Mouse (Mus musculus): ENCODE data around the gene Cdc34. TPM values are rescaled to one million over a fixed set of nuclear protein-coding genes. Genes with fewer than 3 reads are reported as not detected.

Gene Cdc34
- polyA plus RNA-seq, 1 experiment from 2014 or later, result 64.3 TPM

DNA sequence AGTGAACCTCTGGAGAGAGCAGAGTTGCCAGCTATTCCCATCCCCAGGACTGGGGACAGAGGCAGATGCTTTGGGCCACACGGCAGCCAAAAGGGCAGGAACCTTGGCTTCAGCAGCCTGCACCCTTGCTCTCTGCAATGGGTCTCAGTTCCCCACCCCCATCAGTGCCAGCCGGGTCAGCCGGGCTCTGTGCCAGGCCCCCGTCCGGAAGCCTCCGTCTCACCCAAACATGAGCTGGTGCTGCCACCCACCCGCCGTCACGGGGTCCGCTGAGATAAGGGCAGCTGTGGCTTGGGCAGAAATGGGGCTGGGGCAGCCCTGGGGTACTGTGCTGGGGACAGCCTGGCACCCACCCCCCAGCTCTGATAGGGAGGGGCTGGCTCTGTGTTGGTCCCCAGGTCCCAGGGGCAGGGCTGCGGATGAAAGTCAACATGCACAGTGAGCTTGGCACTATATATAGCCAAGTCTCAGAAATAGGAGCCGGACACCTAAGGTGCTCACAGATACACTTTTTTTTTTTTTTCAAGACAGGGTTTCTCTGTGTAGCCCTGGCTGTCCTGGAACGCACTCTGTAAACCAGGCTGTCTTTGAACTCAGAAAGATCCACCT is 47.5 kb downstream of the Cdc34 start:
- no peak for TF ChIP-seq EP300 (IDR thresholded peaks at IDR 0.05)
- TF ChIP-seq CTCF (IDR thresholded peaks at IDR 0.05), result no peak
- H3K36me3 ChIP-seq (ENCODE audit: insufficient read depth, low read length), result no peaks in the 10 kb centered on the region
- H3K4me3 ChIP-seq (ENCODE audit: low read depth, low read length), result no peak overlapping the region
- ATAC-seq, result no peak
- no peaks in the 10 kb centered on the region for H3K4me1 ChIP-seq (ENCODE audit: insufficient read depth, low read depth, low read length)
- no peaks in the 10 kb centered on the region for H3K27me3 ChIP-seq (replicated peaks; ENCODE audit: insufficient read depth, low read length)
- H3K9ac ChIP-seq (replicated peaks; ENCODE audit: low read depth), result no peak overlapping the region
- H3K27ac ChIP-seq (ENCODE audit: low read length), result no peak overlapping the region
- H3K9me3 ChIP-seq (ENCODE audit: low read length), result no peaks in the 10 kb centered on the region
- 50% methylated on average over 13 of the region's 13 CpGs for WGBS
- no peak for DNase-seq (ENCODE audit: low spot score)
- H3K4me2 ChIP-seq (replicated peaks; ENCODE audit: low read depth, low read length), result no peak overlapping the region

DNA sequence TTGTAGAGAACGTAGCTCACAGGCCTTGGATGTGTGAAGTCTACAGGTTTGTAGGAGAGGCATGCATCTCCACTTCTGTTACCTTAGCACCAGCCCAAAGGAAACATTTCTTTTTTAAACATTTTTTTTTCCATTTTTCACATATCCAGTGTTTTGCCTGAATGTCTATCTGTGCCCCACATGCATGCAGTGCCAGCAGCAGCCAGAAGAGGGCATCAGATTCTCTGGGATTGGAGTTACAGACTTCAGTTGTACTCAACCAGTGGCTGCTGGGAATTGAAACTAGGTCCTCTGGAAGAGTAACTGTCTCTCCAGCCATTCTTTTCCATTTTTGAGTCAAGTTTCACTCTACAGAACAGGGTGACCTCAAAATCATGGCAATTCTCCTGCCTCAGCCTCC is 50.5 kb downstream of the Cdc34 start:
- Histone ChIP-seq H3K27ac (ENCODE audit: low read length) (no peak overlapping the region), H3K4me1 (ENCODE audit: insufficient read depth, low read depth, low read length) (no peaks in the 10 kb centered on the region), H3K9ac (replicated peaks; ENCODE audit: low read depth) (no peak overlapping the region), H3K4me2 (replicated peaks; ENCODE audit: low read depth, low read length) (no peak overlapping the region), H3K27me3 (replicated peaks; ENCODE audit: insufficient read depth, low read length) (no peaks in the 10 kb centered on the region), H3K9me3 (ENCODE audit: low read length) (no peaks in the 10 kb centered on the region), H3K36me3 (ENCODE audit: insufficient read depth, low read length) (peaks cover 14% of the 10 kb centered on the region; the same call in 1 of the 2 replicates), H3K4me3 (ENCODE audit: low read depth, low read length) (no peak overlapping the region)
- no peak for ATAC-seq
- WGBS, result 93% methylated on average over 1 of the region's 1 CpGs
- TF ChIP-seq EP300 (IDR thresholded peaks at IDR 0.05) (no peak), CTCF (IDR thresholded peaks at IDR 0.05) (peak; percentile 60)
- DNase-seq (ENCODE audit: low spot score), result no peak

DNA sequence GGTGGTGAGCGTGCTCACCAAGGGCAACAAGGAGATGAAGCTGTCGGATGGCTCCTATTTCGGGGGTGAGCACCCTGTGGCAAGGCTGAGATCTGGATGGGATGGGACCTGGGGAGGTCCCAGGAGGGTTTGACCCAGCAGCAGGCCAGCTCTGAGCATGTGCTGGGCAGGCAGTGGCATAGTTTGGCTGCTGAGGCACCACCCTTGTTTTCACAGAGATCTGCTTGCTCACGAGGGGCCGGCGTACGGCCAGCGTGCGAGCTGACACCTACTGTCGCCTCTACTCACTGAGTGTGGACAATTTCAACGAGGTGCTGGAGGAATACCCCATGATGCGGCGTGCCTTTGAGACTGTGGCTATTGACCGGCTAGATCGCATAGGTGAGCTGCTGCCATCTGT is 51.9 kb downstream of the Cdc34 start:
- H3K9me3 ChIP-seq (ENCODE audit: low read length), result peaks cover 3% of the 10 kb centered on the region; the same call in 1 of the 2 replicates
- TF ChIP-seq EP300 (IDR thresholded peaks at IDR 0.05) (no peak), CTCF (IDR thresholded peaks at IDR 0.05) (no peak)
- no peaks in the 10 kb centered on the region for H3K4me1 ChIP-seq (ENCODE audit: insufficient read depth, low read depth, low read length)
- peaks cover 22% of the 10 kb centered on the region; the same call in 1 of the 2 replicates for H3K36me3 ChIP-seq (ENCODE audit: insufficient read depth, low read length)
- no peak overlapping the region for H3K27ac ChIP-seq (ENCODE audit: low read length)
- ATAC-seq (no peak), DNase-seq (ENCODE audit: low spot score) (no peak)
- no peak overlapping the region for H3K9ac ChIP-seq (replicated peaks; ENCODE audit: low read depth)
- H3K27me3 ChIP-seq (replicated peaks; ENCODE audit: insufficient read depth, low read length), result no peaks in the 10 kb centered on the region
- WGBS, result 93% methylated on average over 15 of the region's 15 CpGs
- no peak overlapping the region for H3K4me2 ChIP-seq (replicated peaks; ENCODE audit: low read depth, low read length)
- H3K4me3 ChIP-seq (ENCODE audit: low read depth, low read length), result no peak overlapping the region

DNA sequence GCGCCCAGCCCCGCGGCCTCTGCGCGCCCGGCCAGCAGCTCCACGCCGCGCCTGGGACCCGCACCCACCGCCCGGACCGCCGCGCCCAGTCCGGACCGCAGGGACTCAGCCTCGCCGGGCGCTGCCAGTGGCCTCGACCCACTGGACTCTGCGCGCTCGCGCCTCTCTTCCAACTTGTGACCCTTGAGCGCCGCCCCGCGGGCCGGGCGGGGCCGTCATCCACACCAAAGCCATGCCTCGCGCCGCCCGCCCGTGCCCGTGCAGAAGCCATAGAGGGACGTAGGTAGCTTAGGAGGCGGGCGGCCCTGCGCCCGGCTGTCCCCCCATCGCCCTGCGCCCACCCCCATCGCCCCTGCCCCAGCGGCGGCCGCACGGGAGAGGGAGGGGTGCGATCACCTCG is 53.4 kb downstream of the Cdc34 start:
- Histone ChIP-seq H3K4me2 (replicated peaks; ENCODE audit: low read depth, low read length) (no peak overlapping the region), H3K27me3 (replicated peaks; ENCODE audit: insufficient read depth, low read length) (no peaks in the 10 kb centered on the region), H3K9ac (replicated peaks; ENCODE audit: low read depth) (no peak overlapping the region), H3K4me3 (ENCODE audit: low read depth, low read length) (no peak overlapping the region), H3K4me1 (ENCODE audit: insufficient read depth, low read depth, low read length) (no peaks in the 10 kb centered on the region), H3K9me3 (ENCODE audit: low read length) (peaks cover 11% of the 10 kb centered on the region), H3K27ac (ENCODE audit: low read length) (no peak overlapping the region), H3K36me3 (ENCODE audit: insufficient read depth, low read length) (peaks cover 38% of the 10 kb centered on the region; the same call in 1 of the 2 replicates)
- WGBS, result 38% methylated on average over 43 of the region's 52 CpGs
- ATAC-seq (0 out of 2 replicates have a peak, but pooled peaks have one; percentile 26), DNase-seq (ENCODE audit: low spot score) (no peak)
- TF ChIP-seq CTCF (IDR thresholded peaks at IDR 0.05) (peak; percentile 12; the same call in 1 of the 2 replicates), EP300 (IDR thresholded peaks at IDR 0.05) (no peak)

DNA sequence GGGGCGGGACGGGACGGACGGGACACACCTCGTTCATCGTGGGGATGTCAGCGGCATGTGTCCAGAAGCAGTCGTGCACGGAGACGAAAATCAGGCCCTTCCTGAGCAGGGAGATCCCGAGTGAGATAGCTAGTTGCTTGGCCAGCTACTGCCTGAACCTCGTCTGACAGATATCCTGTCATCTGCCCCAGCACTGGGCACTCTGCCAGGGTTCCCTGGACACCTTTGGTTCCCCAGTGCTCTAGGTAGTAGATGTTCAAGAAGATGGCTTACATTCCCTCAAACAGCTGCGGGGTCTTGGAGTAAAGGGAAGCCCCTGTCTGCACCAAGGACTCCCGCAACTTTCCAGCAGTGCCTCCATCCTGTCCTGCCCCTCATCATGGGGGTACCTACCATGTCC is 54.7 kb downstream of the Cdc34 start:
- Histone ChIP-seq H3K4me1 (ENCODE audit: insufficient read depth, low read depth, low read length) (no peaks in the 10 kb centered on the region), H3K4me2 (replicated peaks; ENCODE audit: low read depth, low read length) (no peak overlapping the region), H3K9ac (replicated peaks; ENCODE audit: low read depth) (no peak overlapping the region), H3K9me3 (ENCODE audit: low read length) (peaks cover 11% of the 10 kb centered on the region), H3K4me3 (ENCODE audit: low read depth, low read length) (no peak overlapping the region), H3K36me3 (ENCODE audit: insufficient read depth, low read length) (peaks cover 50% of the 10 kb centered on the region; the same call in 1 of the 2 replicates), H3K27me3 (replicated peaks; ENCODE audit: insufficient read depth, low read length) (no peaks in the 10 kb centered on the region), H3K27ac (ENCODE audit: low read length) (no peak overlapping the region)
- no peak for DNase-seq (ENCODE audit: low spot score)
- 67% methylated on average over 13 of the region's 14 CpGs for WGBS
- no peak for ATAC-seq
- TF ChIP-seq EP300 (IDR thresholded peaks at IDR 0.05) (no peak), CTCF (IDR thresholded peaks at IDR 0.05) (no peak)

Other genes with a start within 250 kb of the Cdc34 start
- gene Vmn2r83, start 213.5 kb upstream of the Cdc34 start, polyA plus RNA-seq (2015; fragmentation: Nextera tagmentation; extraction: Ambion mirVana), result not detected in 2 replicates
- 27.6 and 32.1 TPM in 2 replicates for gene Plpp2, start 148.4 kb upstream of the Cdc34 start, polyA plus RNA-seq (2015; fragmentation: Nextera tagmentation; extraction: Ambion mirVana)
- gene Mier2, start 127.0 kb upstream of the Cdc34 start, polyA plus RNA-seq (2015; fragmentation: Nextera tagmentation; extraction: Ambion mirVana), result 20.5 and 21.5 TPM in 2 replicates
- not detected in 2 replicates for gene Theg, start 94.9 kb upstream of the Cdc34 start, polyA plus RNA-seq (2015; fragmentation: Nextera tagmentation; extraction: Ambion mirVana)
- gene C2cd4c, start 68.2 kb upstream of the Cdc34 start, polyA plus RNA-seq (2015; fragmentation: Nextera tagmentation; extraction: Ambion mirVana), result not detected in 2 replicates
- gene Shc2, start 44.3 kb upstream of the Cdc34 start, polyA plus RNA-seq (2015; fragmentation: Nextera tagmentation; extraction: Ambion mirVana), result 1.1 and 1.3 TPM in 2 replicates
- gene Odf3l2, start 36.5 kb upstream of the Cdc34 start, polyA plus RNA-seq (2015; fragmentation: Nextera tagmentation; extraction: Ambion mirVana), result not detected in 2 replicates
- gene Madcam1, start 17.6 kb upstream of the Cdc34 start, polyA plus RNA-seq (2015; fragmentation: Nextera tagmentation; extraction: Ambion mirVana), result not detected in 2 replicates
- 64.6 and 71.2 TPM in 2 replicates for gene Tpgs1, start 12.8 kb upstream of the Cdc34 start, polyA plus RNA-seq (2015; fragmentation: Nextera tagmentation; extraction: Ambion mirVana)
- gene Gzmm, start 6.8 kb downstream of the Cdc34 start, polyA plus RNA-seq (2015; fragmentation: Nextera tagmentation; extraction: Ambion mirVana), result 0.57 and 0.69 TPM in 2 replicates
- gene Bsg, start 22.3 kb downstream of the Cdc34 start, polyA plus RNA-seq (2015; fragmentation: Nextera tagmentation; extraction: Ambion mirVana), result 1,234 and 1,299 TPM in 2 replicates
- 0.12 and 0.15 TPM in 2 replicates for gene Hcn2, start 34.4 kb downstream of the Cdc34 start, polyA plus RNA-seq (2015; fragmentation: Nextera tagmentation; extraction: Ambion mirVana)
- 17.4 and 22.4 TPM in 2 replicates for gene Polrmt, start 64.4 kb downstream of the Cdc34 start, polyA plus RNA-seq (2015; fragmentation: Nextera tagmentation; extraction: Ambion mirVana)
- gene Fgf22, start 72.9 kb downstream of the Cdc34 start, polyA plus RNA-seq (2015; fragmentation: Nextera tagmentation; extraction: Ambion mirVana), result 0.18 TPM in 1 of 2 replicates, not detected in the other
- gene Rnf126, start 84.8 kb downstream of the Cdc34 start, polyA plus RNA-seq (2015; fragmentation: Nextera tagmentation; extraction: Ambion mirVana), result 40.5 and 45.9 TPM in 2 replicates
- 38.6 and 39.9 TPM in 2 replicates for gene Fstl3, start 95.1 kb downstream of the Cdc34 start, polyA plus RNA-seq (2015; fragmentation: Nextera tagmentation; extraction: Ambion mirVana)
- gene Prss57, start 108.8 kb downstream of the Cdc34 start, polyA plus RNA-seq (2015; fragmentation: Nextera tagmentation; extraction: Ambion mirVana), result 0.11 and 0.31 TPM in 2 replicates
- gene Palm, start 111.4 kb downstream of the Cdc34 start, polyA plus RNA-seq (2015; fragmentation: Nextera tagmentation; extraction: Ambion mirVana), result 29.6 and 30.8 TPM in 2 replicates
- 10.5 and 10.6 TPM in 2 replicates for gene Misp, start 138.8 kb downstream of the Cdc34 start, polyA plus RNA-seq (2015; fragmentation: Nextera tagmentation; extraction: Ambion mirVana)
- 107 and 109 TPM in 2 replicates for gene Ptbp1, start 172.2 kb downstream of the Cdc34 start, polyA plus RNA-seq (2015; fragmentation: Nextera tagmentation; extraction: Ambion mirVana)
- 2.2 and 2.4 TPM in 2 replicates for gene Prtn3, start 192.3 kb downstream of the Cdc34 start, polyA plus RNA-seq (2015; fragmentation: Nextera tagmentation; extraction: Ambion mirVana)
- gene Plppr3, start 192.4 kb downstream of the Cdc34 start, polyA plus RNA-seq (2015; fragmentation: Nextera tagmentation; extraction: Ambion mirVana), result 3.9 and 4.8 TPM in 2 replicates
- 0.92 TPM in 1 of 2 replicates, not detected in the other for gene Elane, start 204.1 kb downstream of the Cdc34 start, polyA plus RNA-seq (2015; fragmentation: Nextera tagmentation; extraction: Ambion mirVana)
- gene Cfd, start 208.7 kb downstream of the Cdc34 start, polyA plus RNA-seq (2015; fragmentation: Nextera tagmentation; extraction: Ambion mirVana), result not detected in 2 replicates
- 32.0 and 32.8 TPM in 2 replicates for gene Med16, start 226.7 kb downstream of the Cdc34 start, polyA plus RNA-seq (2015; fragmentation: Nextera tagmentation; extraction: Ambion mirVana)
- not detected in 2 replicates for gene Gm26602, start 228.7 kb downstream of the Cdc34 start, polyA plus RNA-seq (2015; fragmentation: Nextera tagmentation; extraction: Ambion mirVana)
- gene Kiss1r, start 234.8 kb downstream of the Cdc34 start, polyA plus RNA-seq (2015; fragmentation: Nextera tagmentation; extraction: Ambion mirVana), result 1.6 and 1.7 TPM in 2 replicates
- gene R3hdm4, start 239.0 kb downstream of the Cdc34 start, polyA plus RNA-seq (2015; fragmentation: Nextera tagmentation; extraction: Ambion mirVana), result 123 and 129 TPM in 2 replicates
- 4.8 and 7.1 TPM in 2 replicates for gene Arid3a, start 244.8 kb downstream of the Cdc34 start, polyA plus RNA-seq (2015; fragmentation: Nextera tagmentation; extraction: Ambion mirVana)